Mouse (Mus musculus): Measurements from ENCODE around the gene Slc1a7. TPM values are rescaled to one million over a fixed set of nuclear protein-coding genes. Genes with fewer than 3 reads are reported as not detected.

Gene Slc1a7
- polyA plus RNA-seq, 1 experiment from 2014 or later = 0.15 TPM

GRCm38 (mm10) chr4:107995727-107996126 is 27.6 kb downstream of the Slc1a7 start:
- whole genome bisulfite sequencing = 83% methylated on average over 6 of the region's 6 CpGs

DNA sequence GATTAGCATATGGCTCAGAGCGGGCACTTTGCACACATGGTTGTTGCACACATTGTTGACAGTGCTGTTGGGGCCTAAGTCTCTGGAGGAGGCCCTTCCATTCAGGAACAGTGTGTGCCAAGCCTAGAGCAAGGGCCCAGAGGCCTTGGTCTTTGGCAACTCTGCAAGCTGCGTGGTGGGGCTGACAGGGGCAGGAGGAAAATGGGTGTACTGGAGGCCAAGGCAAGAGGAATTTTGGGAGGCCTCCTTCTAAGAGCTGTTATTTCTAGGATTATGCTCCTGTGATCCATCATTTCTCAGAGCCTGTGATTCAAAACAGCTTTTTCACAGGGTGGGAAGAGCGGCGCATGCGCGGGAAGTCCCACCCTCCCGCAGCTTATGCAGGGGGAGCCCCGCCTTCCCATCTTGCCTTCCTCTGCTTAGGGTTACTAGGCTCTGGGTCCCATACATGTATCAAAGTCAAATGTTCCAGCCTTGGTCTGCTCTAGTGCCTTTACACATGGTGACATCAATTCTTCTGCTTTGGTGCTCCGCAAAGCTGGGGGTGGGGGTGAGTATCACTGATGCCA is 28.4 kb downstream of the Slc1a7 start:
- 83% methylated on average over 9 of the region's 9 CpGs for WGBS
- ATAC-seq = peak; percentile 39; the same call in 1 of the 2 replicates

More at GRCm38 (mm10) chr4:107995727-107996126, 27.6 kb downstream of the Slc1a7 start:
- Histone ChIP-seq H3K27ac (no peak overlapping the region), H3K27me3 (replicated peaks) (no peaks in the 10 kb centered on the region), H3K4me1 (replicated peaks) (peaks cover 2% of the 10 kb centered on the region; the same call in 1 of the 2 replicates), H3K4me2 (replicated peaks) (no peak overlapping the region), H3K9ac (no peak overlapping the region), H3K4me3 (replicated peaks) (no peak overlapping the region), H3K9me3 (no peaks in the 10 kb centered on the region), H3K36me3 (no peaks in the 10 kb centered on the region)
- ATAC-seq = no peak

GRCm38 (mm10) chr4:107998641-107999332 is 30.7 kb downstream of the Slc1a7 start:
- H3K36me3 ChIP-seq = no peaks in the 10 kb centered on the region
- no peaks in the 10 kb centered on the region; the same call in 1 of the 2 replicates for H3K4me1 ChIP-seq (replicated peaks)
- H3K9me3 ChIP-seq = no peaks in the 10 kb centered on the region
- WGBS = 40% methylated on average over 11 of the region's 11 CpGs
- no peak overlapping the region for H3K4me2 ChIP-seq (replicated peaks)
- no peak overlapping the region for H3K27ac ChIP-seq
- H3K27me3 ChIP-seq (replicated peaks) = no peaks in the 10 kb centered on the region
- ATAC-seq = no peak
- H3K9ac ChIP-seq = no peak overlapping the region
- no peak overlapping the region for H3K4me3 ChIP-seq (replicated peaks)

More for the DNA sequence above, 28.4 kb downstream of the Slc1a7 start:
- H3K9ac ChIP-seq = no peak overlapping the region
- H3K9me3 ChIP-seq = no peaks in the 10 kb centered on the region
- peaks cover 2% of the 10 kb centered on the region; the same call in 1 of the 2 replicates for H3K4me1 ChIP-seq (replicated peaks)
- no peak overlapping the region for H3K27ac ChIP-seq
- no peaks in the 10 kb centered on the region for H3K27me3 ChIP-seq (replicated peaks)
- no peaks in the 10 kb centered on the region for H3K36me3 ChIP-seq
- H3K4me3 ChIP-seq (replicated peaks) = no peak overlapping the region
- no peak overlapping the region for H3K4me2 ChIP-seq (replicated peaks)

DNA sequence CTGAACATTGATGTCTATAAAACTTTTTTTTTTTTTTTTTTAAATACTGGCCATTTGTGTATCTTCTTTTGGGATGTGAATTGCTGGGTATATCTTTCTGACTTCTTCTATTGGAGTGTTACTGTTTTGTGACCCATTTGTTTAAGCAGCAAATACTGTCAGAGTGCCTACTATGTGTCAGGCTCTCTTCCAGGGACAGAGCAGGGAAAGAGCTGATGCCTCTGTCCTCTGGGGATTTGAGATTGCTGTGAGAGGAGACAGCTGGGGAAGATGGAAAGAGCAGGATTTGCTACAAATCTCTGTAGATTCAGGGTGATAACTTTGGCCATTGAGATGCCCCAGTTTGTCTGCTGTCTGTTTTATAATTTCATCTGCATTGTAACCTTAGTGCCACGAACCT is 31.2 kb downstream of the Slc1a7 start:
- Histone ChIP-seq H3K4me2 (replicated peaks) (no peak overlapping the region), H3K4me3 (replicated peaks) (no peak overlapping the region), H3K36me3 (no peaks in the 10 kb centered on the region), H3K4me1 (replicated peaks) (no peaks in the 10 kb centered on the region; the same call in 1 of the 2 replicates), H3K27ac (no peak overlapping the region), H3K9ac (no peak overlapping the region), H3K27me3 (replicated peaks) (no peaks in the 10 kb centered on the region), H3K9me3 (no peaks in the 10 kb centered on the region)
- no peak for ATAC-seq
- WGBS = 80% methylated on average over 1 of the region's 1 CpGs

- no peaks in the 10 kb centered on the region for H3K36me3 ChIP-seq
- H3K27me3 ChIP-seq (replicated peaks) = no peaks in the 10 kb centered on the region
- ATAC-seq = peak; percentile 17; the same call in 1 of the 2 replicates
- WGBS = 46% methylated on average over 7 of the region's 7 CpGs
- H3K4me2 ChIP-seq (replicated peaks) = no peak overlapping the region
- no peaks in the 10 kb centered on the region for H3K9me3 ChIP-seq
- no peak overlapping the region for H3K27ac ChIP-seq
- 0 out of 2 replicates have a peak, but pooled peaks cover 2% of the 10 kb centered on the region for H3K4me1 ChIP-seq (replicated peaks)
- H3K9ac ChIP-seq = no peak overlapping the region
- no peak overlapping the region for H3K4me3 ChIP-seq (replicated peaks)
Observed at GRCm38 (mm10) chr4:108005328-108005727, 37.2 kb downstream of the Slc1a7 start.

- Histone ChIP-seq H3K4me1 (replicated peaks) (0 out of 2 replicates have a peak, but pooled peaks cover 2% of the 10 kb centered on the region), H3K36me3 (no peaks in the 10 kb centered on the region), H3K4me3 (replicated peaks) (no peak overlapping the region), H3K9me3 (no peaks in the 10 kb centered on the region), H3K9ac (no peak overlapping the region), H3K27ac (no peak overlapping the region), H3K4me2 (replicated peaks) (no peak overlapping the region), H3K27me3 (replicated peaks) (no peaks in the 10 kb centered on the region)
- 71% methylated on average over 7 of the region's 7 CpGs for WGBS
- peak; percentile 63 for ATAC-seq
Observed at GRCm38 (mm10) chr4:108007532-108008103, 39.5 kb downstream of the Slc1a7 start.

DNA sequence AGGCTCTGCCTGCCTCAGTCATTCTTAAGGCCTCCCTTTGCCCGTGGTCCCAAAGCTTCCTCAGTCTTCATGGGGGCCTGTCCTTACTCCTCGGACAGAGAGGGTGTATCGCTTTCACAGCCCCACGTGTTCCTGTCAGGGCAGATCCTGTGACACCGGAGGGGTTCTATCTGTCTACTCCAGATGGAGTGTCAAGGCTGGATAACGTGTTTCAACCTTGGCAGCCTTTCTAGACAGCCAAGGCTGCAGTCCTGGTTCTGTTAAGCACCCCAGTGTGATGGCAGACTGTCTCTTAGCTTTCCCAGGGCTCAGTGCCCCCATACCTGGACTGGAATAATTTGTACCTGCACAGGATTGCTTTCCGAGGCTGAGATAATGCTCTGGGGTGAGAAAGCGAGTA is 40.4 kb downstream of the Slc1a7 start:
- H3K4me3 ChIP-seq (replicated peaks) = no peak overlapping the region
- H3K4me2 ChIP-seq (replicated peaks) = no peak overlapping the region
- no peak overlapping the region for H3K27ac ChIP-seq
- 85% methylated on average over 8 of the region's 8 CpGs for WGBS
- no peak overlapping the region for H3K9ac ChIP-seq
- ATAC-seq = no peak
- no peaks in the 10 kb centered on the region for H3K27me3 ChIP-seq (replicated peaks)
- H3K9me3 ChIP-seq = no peaks in the 10 kb centered on the region
- H3K36me3 ChIP-seq = no peaks in the 10 kb centered on the region
- H3K4me1 ChIP-seq (replicated peaks) = 0 out of 2 replicates have a peak, but pooled peaks cover 2% of the 10 kb centered on the region

- no peak overlapping the region for H3K27ac ChIP-seq
- H3K4me3 ChIP-seq (replicated peaks) = no peak overlapping the region
- no peaks in the 10 kb centered on the region for H3K4me1 ChIP-seq (replicated peaks)
- no peak overlapping the region for H3K4me2 ChIP-seq (replicated peaks)
- 62% methylated on average over 2 of the region's 2 CpGs for WGBS
- no peak overlapping the region for H3K9ac ChIP-seq
- no peaks in the 10 kb centered on the region for H3K36me3 ChIP-seq
- no peaks in the 10 kb centered on the region for H3K9me3 ChIP-seq
- ATAC-seq = no peak
- H3K27me3 ChIP-seq (replicated peaks) = no peaks in the 10 kb centered on the region
Observed at GRCm38 (mm10) chr4:108014466-108014865, 46.3 kb downstream of the Slc1a7 start.

DNA sequence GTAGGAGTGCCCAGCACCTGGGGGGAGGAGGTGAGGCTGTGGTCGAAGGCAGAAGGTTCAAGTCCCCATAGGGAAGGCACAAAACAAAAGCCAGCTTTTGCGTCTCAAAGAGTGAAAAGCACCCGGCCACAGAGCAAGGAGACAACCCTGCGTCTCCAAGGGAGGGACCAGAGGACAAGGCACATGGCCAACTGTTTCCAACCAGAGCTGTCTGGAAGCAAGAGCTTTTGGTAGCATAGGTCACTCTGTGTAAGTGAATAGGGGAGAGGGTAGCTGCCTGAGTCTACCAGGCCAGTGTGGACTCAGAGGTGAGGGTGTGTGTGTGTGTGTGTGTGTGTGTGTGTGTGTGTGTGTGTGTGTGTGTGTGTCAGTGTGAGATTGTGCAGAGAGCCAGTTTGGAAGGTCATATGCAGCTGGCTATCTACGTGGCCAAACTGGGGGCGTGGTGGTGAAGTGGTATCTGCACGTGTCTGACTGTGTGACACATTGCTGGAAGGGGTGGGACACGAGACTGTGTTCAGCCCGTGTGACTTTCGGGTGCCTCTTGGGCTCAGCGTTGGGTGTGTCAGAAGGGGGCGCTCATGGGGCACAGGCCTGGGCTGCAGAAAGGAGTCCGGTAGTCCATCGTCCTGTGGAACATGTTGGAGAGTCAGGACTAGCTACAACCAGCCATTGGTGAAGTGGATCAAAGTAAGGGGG is 47.1 kb downstream of the Slc1a7 start:
- no peak for ATAC-seq
- WGBS = 66% methylated on average over 14 of the region's 14 CpGs
- no peak overlapping the region for H3K4me3 ChIP-seq (replicated peaks)
- no peak overlapping the region for H3K4me2 ChIP-seq (replicated peaks)
- no peak overlapping the region for H3K9ac ChIP-seq
- H3K9me3 ChIP-seq = no peaks in the 10 kb centered on the region
- H3K27ac ChIP-seq = no peak overlapping the region
- no peaks in the 10 kb centered on the region for H3K4me1 ChIP-seq (replicated peaks)
- no peaks in the 10 kb centered on the region for H3K36me3 ChIP-seq
- H3K27me3 ChIP-seq (replicated peaks) = no peaks in the 10 kb centered on the region

- 83% methylated on average over 3 of the region's 3 CpGs for WGBS
- H3K27ac ChIP-seq = no peak overlapping the region
Observed at GRCm38 (mm10) chr4:108016321-108016720, 48.2 kb downstream of the Slc1a7 start.

DNA sequence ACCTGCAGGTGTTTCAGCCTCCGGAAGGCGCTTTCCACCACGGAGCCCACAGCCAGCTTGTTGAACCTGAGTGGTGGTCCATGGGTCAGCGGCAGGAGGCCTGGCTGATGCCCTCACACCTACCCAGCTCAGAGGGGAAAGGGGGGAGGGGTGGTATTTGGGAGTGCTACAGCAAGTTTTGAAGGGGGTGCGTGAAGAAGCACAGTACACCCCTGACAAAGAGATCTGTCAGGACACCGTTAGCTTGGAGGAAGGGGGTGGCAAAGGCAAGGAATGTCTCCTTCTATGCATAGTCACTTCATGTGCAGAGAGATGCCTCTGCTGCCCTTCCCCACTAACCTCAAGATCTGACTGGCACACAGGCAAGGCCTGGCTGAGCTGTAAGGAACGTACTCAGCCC is 49.7 kb downstream of the Slc1a7 start:
- 77% methylated on average over 7 of the region's 7 CpGs for WGBS
- Histone ChIP-seq H3K4me3 (replicated peaks) (no peak overlapping the region), H3K9ac (no peak overlapping the region), H3K27ac (no peak overlapping the region), H3K27me3 (replicated peaks) (no peaks in the 10 kb centered on the region), H3K36me3 (no peaks in the 10 kb centered on the region), H3K9me3 (no peaks in the 10 kb centered on the region), H3K4me2 (replicated peaks) (no peak overlapping the region), H3K4me1 (replicated peaks) (no peaks in the 10 kb centered on the region)
- ATAC-seq = no peak

More at GRCm38 (mm10) chr4:108016321-108016720, 48.2 kb downstream of the Slc1a7 start:
- no peaks in the 10 kb centered on the region for H3K36me3 ChIP-seq
- H3K4me1 ChIP-seq (replicated peaks) = no peaks in the 10 kb centered on the region
- H3K9ac ChIP-seq = no peak overlapping the region
- no peaks in the 10 kb centered on the region for H3K27me3 ChIP-seq (replicated peaks)
- ATAC-seq = no peak
- H3K9me3 ChIP-seq = no peaks in the 10 kb centered on the region
- H3K4me2 ChIP-seq (replicated peaks) = no peak overlapping the region
- no peak overlapping the region for H3K4me3 ChIP-seq (replicated peaks)

- no peaks in the 10 kb centered on the region for H3K9me3 ChIP-seq
- no peak overlapping the region for H3K27ac ChIP-seq
- no peak overlapping the region for H3K4me2 ChIP-seq (replicated peaks)
- H3K9ac ChIP-seq = no peak overlapping the region
- H3K4me1 ChIP-seq (replicated peaks) = no peaks in the 10 kb centered on the region
- H3K4me3 ChIP-seq (replicated peaks) = no peak overlapping the region
- no peak for ATAC-seq
- 44% methylated on average over 10 of the region's 10 CpGs for WGBS
- no peaks in the 10 kb centered on the region for H3K27me3 ChIP-seq (replicated peaks)
- no peaks in the 10 kb centered on the region for H3K36me3 ChIP-seq
Observed at GRCm38 (mm10) chr4:108018241-108018923, 50.2 kb downstream of the Slc1a7 start.
